Mouse (Mus musculus) ovary, adult 2 months (tissue): ENCODE measurements around the gene Neu2. TPM values are rescaled to one million over a fixed set of nuclear protein-coding genes. Genes with fewer than 3 reads are reported as not detected.

Experiments used
- polyA plus RNA-seq: library from polyadenylated mRNA; depleted of rRNA; stranded (reverse); fragments of >200 nt; gene quantifications from 2 replicates; pipeline ENCODE4 v1.2.3, GENCODE M21; 2012; rRNA removed

Gene Neu2
- polyA plus RNA-seq: 0.57 and 0.68 TPM in 2 replicates

GRCm38 (mm10) chr1:87509561-87510165 lies at the start of gene Neu2:
Gene Neu2, plus strand, starts transcription at chr1:87509889.

GRCm38 (mm10) chr1:87469971-87470370 lies 39.7 kb upstream of the Neu2 start, which contains the start of gene Snorc:
Gene Snorc, plus strand, starts transcription at chr1:87470271.

GRCm38 (mm10) chr1:87573800-87574215 lies 64.1 kb downstream of the Neu2 start, which contains the start of gene Ngef:
Gene Ngef, minus strand, starts transcription at chr1:87573870.

GRCm38 (mm10) chr1:87620211-87620668 lies 110.6 kb downstream of the Neu2 start, which contains the start of gene Inpp5d:
Gene Inpp5d, plus strand, starts transcription at chr1:87620312.

Other genes with a start within 250 kb of the Neu2 start
- gene Efhd1, start 245.5 kb upstream of the Neu2 start, polyA plus RNA-seq: 137 and 166 TPM in 2 replicates
- 25.4 and 29.7 TPM in 2 replicates for gene Gigyf2, start 182.9 kb upstream of the Neu2 start, polyA plus RNA-seq
- 0.12 and 0.17 TPM in 2 replicates for gene Kcnj13, start 115.2 kb upstream of the Neu2 start, polyA plus RNA-seq
- not detected in 2 replicates for gene Snorc, start 39.6 kb upstream of the Neu2 start, polyA plus RNA-seq
- 16.9 and 19.5 TPM in 2 replicates for gene Ngef, start 64.0 kb downstream of the Neu2 start, polyA plus RNA-seq
- 27.5 and 30.4 TPM in 2 replicates for gene Inpp5d, start 110.4 kb downstream of the Neu2 start, polyA plus RNA-seq
- 25.5 and 34.1 TPM in 2 replicates for gene Atg16l1, start 246.0 kb downstream of the Neu2 start, polyA plus RNA-seq